Mouse (Mus musculus) hindbrain, embryonic 11.5 days (tissue): ENCODE data around the gene Emc4. TPM values are rescaled to one million over a fixed set of nuclear protein-coding genes. Genes with fewer than 3 reads are reported as not detected.

ENCODE experiments used
- ATAC-seq: fragments of 200-750 bp; cut with Nextera tagmentation; 2 replicates; pipeline ENCODE4 v1.8.0; 2017; ENCODE audit warnings: mild to moderate bottlenecking, moderate TSS enrichment, moderate library complexity; ENCODE audit not compliant: low FRiP score
- DNase-seq: peaks from one replicate; pipeline ENCODE4 v3.0.0-alpha.2; 2015; ENCODE audit warnings: low spot score
- H3K27ac ChIP-seq: fragments of 300-500 bp; sonication (generic); 2 replicates; pipeline ENCODE4 v1.5.1; 2014; ENCODE audit warnings: mild to moderate bottlenecking, low read depth, low read length
- H3K27me3 ChIP-seq: fragments of 300-500 bp; sonication (generic); 2 replicates; pipeline ENCODE4 v1.6.1; 2014; ENCODE audit warnings: mild to moderate bottlenecking, low read length, moderate library complexity, mixed read lengths; ENCODE audit not compliant: control insufficient read depth, insufficient read depth
- H3K36me3 ChIP-seq: fragments of 300-500 bp; sonication (generic); 2 replicates; pipeline ENCODE4 v1.6.1; 2014; ENCODE audit warnings: mild to moderate bottlenecking, low read length, moderate library complexity, mixed read lengths; ENCODE audit not compliant: control insufficient read depth, insufficient read depth
- H3K4me1 ChIP-seq: fragments of 300-500 bp; sonication (generic); replicated peaks from 2 replicates; pipeline ENCODE4 v1.6.1; 2014; ENCODE audit warnings: low read length, mixed read lengths; ENCODE audit not compliant: control insufficient read depth, insufficient read depth
- H3K4me2 ChIP-seq: fragments of 300-500 bp; sonication (generic); replicated peaks from 2 replicates; pipeline ENCODE4 v1.6.1; 2014; ENCODE audit warnings: mild to moderate bottlenecking, low read depth, low read length
- H3K4me3 ChIP-seq: fragments of 300-500 bp; sonication (generic); 2 replicates; pipeline ENCODE4 v1.5.1; 2014; ENCODE audit warnings: low read depth, low read length
- H3K9ac ChIP-seq: fragments of 300-500 bp; sonication (generic); 2 replicates; pipeline ENCODE4 v1.6.1; 2014; ENCODE audit warnings: low read depth, low read length
- H3K9me3 ChIP-seq: fragments of 300-500 bp; sonication (generic); 2 replicates; pipeline ENCODE4 v1.6.1; 2016; ENCODE audit warnings: low read length; ENCODE audit not compliant: control insufficient read depth
- WGBS: fragments of 180-500 bp; shearing (Covaris S2); extraction: QIAGEN DNeasy Blood & Tissue Kit; methylation state at CpG from one replicate; pipeline ENCODE4 v1.1.7; 2014; 5-methylcytosine and 5-hydroxymethylcytosine counted together
- polyA plus RNA-seq: library from polyadenylated mRNA; unstranded; fragments of >200 nt; fragmentation: Nextera tagmentation; extraction: Ambion mirVana; gene quantifications from 2 replicates; pipeline ENCODE4 v1.2.1, GENCODE M21; 2014

The Emc4 gene
- polyA plus RNA-seq = 113 and 121 TPM in 2 replicates

- peak within 1 kb of the TSS; percentile 93 for H3K4me3 ChIP-seq
- WGBS = 2% methylated on average over 46 of the region's 46 CpGs
- no peaks in the 10 kb centered on the region for H3K9me3 ChIP-seq
- no peaks in the 10 kb centered on the region for H3K27me3 ChIP-seq
- peak; percentile 93 for DNase-seq
- no peaks in the 10 kb centered on the region; the same call in 1 of the 2 replicates for H3K4me1 ChIP-seq
- H3K36me3 ChIP-seq = peaks cover 4% of the 10 kb centered on the region; the same call in 1 of the 2 replicates
- H3K27ac ChIP-seq = peak within 1 kb of the TSS; percentile 67
- peak within 1 kb of the TSS; percentile 47 for H3K4me2 ChIP-seq
- ATAC-seq = peak; percentile 90
- H3K9ac ChIP-seq = peak within 1 kb of the TSS; percentile 84
These were observed at the start of gene Emc4 for GRCm38 (mm10) chr2:112367726-112368673. TSS of gene Emc4 (minus strand) at chr2:112368027.

GRCm38 (mm10) chr2:112407030-112407429, 39.2 kb upstream of the Emc4 start:
- Histone ChIP-seq H3K4me1 (no peaks in the 10 kb centered on the region), H3K36me3 (0 out of 2 replicates have a peak, but pooled peaks cover 2% of the 10 kb centered on the region), H3K27me3 (no peaks in the 10 kb centered on the region), H3K9ac (no peak overlapping the region), H3K4me3 (no peak overlapping the region), H3K4me2 (no peak overlapping the region), H3K27ac (no peak overlapping the region), H3K9me3 (no peaks in the 10 kb centered on the region)
- 91% methylated on average over 3 of the region's 3 CpGs for WGBS
- DNase-seq (no peak), ATAC-seq (no peak)

- no peaks in the 10 kb centered on the region for H3K9me3 ChIP-seq
- no peaks in the 10 kb centered on the region for H3K4me1 ChIP-seq
- H3K9ac ChIP-seq = no peak overlapping the region
- no peaks in the 10 kb centered on the region for H3K36me3 ChIP-seq
- H3K4me3 ChIP-seq = no peak overlapping the region
- H3K4me2 ChIP-seq = no peak overlapping the region
- DNase-seq (no peak), ATAC-seq (no peak)
- WGBS = 78% methylated on average over 1 of the region's 1 CpGs
- no peak overlapping the region for H3K27ac ChIP-seq
- H3K27me3 ChIP-seq = no peaks in the 10 kb centered on the region
These were observed 28.8 kb upstream of the Emc4 start for GRCm38 (mm10) chr2:112396649-112397048.

- no peak overlapping the region for H3K4me2 ChIP-seq
- no peaks in the 10 kb centered on the region for H3K4me1 ChIP-seq
- H3K27me3 ChIP-seq = no peaks in the 10 kb centered on the region
- no peaks in the 10 kb centered on the region for H3K36me3 ChIP-seq
- H3K27ac ChIP-seq = no peak overlapping the region
- H3K9me3 ChIP-seq = no peaks in the 10 kb centered on the region
- DNase-seq (no peak), ATAC-seq (no peak)
- no peak overlapping the region for H3K9ac ChIP-seq
- H3K4me3 ChIP-seq = no peak overlapping the region
These were observed 26.1 kb upstream of the Emc4 start for GRCm38 (mm10) chr2:112393958-112394357.

- H3K27ac ChIP-seq = no peak overlapping the region
- H3K4me1 ChIP-seq = no peaks in the 10 kb centered on the region
- H3K4me2 ChIP-seq = no peak overlapping the region
- no peaks in the 10 kb centered on the region for H3K9me3 ChIP-seq
- H3K36me3 ChIP-seq = no peaks in the 10 kb centered on the region
- ATAC-seq (no peak), DNase-seq (no peak)
- WGBS = 93% methylated on average over 1 of the region's 1 CpGs
- H3K9ac ChIP-seq = no peak overlapping the region
- no peaks in the 10 kb centered on the region for H3K27me3 ChIP-seq
- H3K4me3 ChIP-seq = no peak overlapping the region
These were observed 24.9 kb upstream of the Emc4 start for GRCm38 (mm10) chr2:112392689-112393088.

GRCm38 (mm10) chr2:112391346-112392000, 23.6 kb upstream of the Emc4 start:
- Histone ChIP-seq H3K27me3 (no peaks in the 10 kb centered on the region), H3K27ac (no peak overlapping the region), H3K36me3 (no peaks in the 10 kb centered on the region), H3K9me3 (no peaks in the 10 kb centered on the region), H3K9ac (no peak overlapping the region), H3K4me2 (no peak overlapping the region), H3K4me1 (no peaks in the 10 kb centered on the region), H3K4me3 (no peak overlapping the region)
- ATAC-seq = no peak
- DNase-seq = no peak
- 90% methylated on average over 4 of the region's 4 CpGs for WGBS

- H3K4me1 ChIP-seq = no peaks in the 10 kb centered on the region
- ATAC-seq (no peak), DNase-seq (no peak)
- H3K4me2 ChIP-seq = no peak overlapping the region
- no peaks in the 10 kb centered on the region for H3K36me3 ChIP-seq
- no peak overlapping the region for H3K4me3 ChIP-seq
- H3K27me3 ChIP-seq = no peaks in the 10 kb centered on the region
- no peaks in the 10 kb centered on the region for H3K9me3 ChIP-seq
- H3K27ac ChIP-seq = no peak overlapping the region
- no peak overlapping the region for H3K9ac ChIP-seq
- 94% methylated on average over 5 of the region's 5 CpGs for WGBS
These were observed 23.0 kb upstream of the Emc4 start for GRCm38 (mm10) chr2:112390843-112391242.

GRCm38 (mm10) chr2:112381219-112381618, 13.4 kb upstream of the Emc4 start:
- H3K27ac ChIP-seq = no peak overlapping the region
- no peaks in the 10 kb centered on the region for H3K27me3 ChIP-seq
- no peak overlapping the region for H3K4me2 ChIP-seq
- H3K36me3 ChIP-seq = no peaks in the 10 kb centered on the region
- ATAC-seq = no peak
- no peaks in the 10 kb centered on the region for H3K4me1 ChIP-seq
- H3K4me3 ChIP-seq = no peak overlapping the region
- 97% methylated on average over 1 of the region's 1 CpGs for WGBS
- no peaks in the 10 kb centered on the region for H3K9me3 ChIP-seq
- H3K9ac ChIP-seq = no peak overlapping the region
- DNase-seq = no peak
